Mouse (Mus musculus) cerebellum, adult 2 months (tissue): ENCODE measurements around the gene 1810046K07Rik. TPM values are rescaled to one million over a fixed set of nuclear protein-coding genes. Genes with fewer than 3 reads are reported as not detected.

Experiments
- DNase-seq, 2 experiments: peaks; one replicate each; pipeline ENCODE4 v3.0.0; 2021
- H3K27ac ChIP-seq: fragments of 200-500 bp; 2 replicates; pipeline ENCODE4 v1.5.1; 2012; ENCODE audit warnings: low read length, control low read depth, inconsistent platforms; ENCODE audit not compliant: insufficient read depth
- H3K27me3 ChIP-seq: fragments of 200-500 bp; 2 replicates; pipeline ENCODE4 v1.6.1; 2012; ENCODE audit warnings: inconsistent platforms, mild to moderate bottlenecking, low read length, moderate library complexity; ENCODE audit not compliant: control insufficient read depth, insufficient read depth
- H3K4me1 ChIP-seq: fragments of 200-500 bp; 2 replicates; pipeline ENCODE4 v1.6.1; 2011; ENCODE audit warnings: low read length; ENCODE audit not compliant: control insufficient read depth, insufficient read depth
- H3K4me3 ChIP-seq: fragments of 200-500 bp; replicated peaks from 2 replicates; pipeline ENCODE3; 2011; ENCODE audit warnings: mild to moderate bottlenecking, low read depth, low read length, control low read depth; ENCODE audit not compliant: insufficient read depth
- CTCF ChIP-seq: fragments of 200-500 bp; IDR thresholded peaks from 2 replicates; pipeline ENCODE4 v1.5.1; 2011; ENCODE audit warnings: low read depth, mild to moderate bottlenecking, control low read depth, low read length, moderate library complexity, borderline replicate concordance; ENCODE audit not compliant: insufficient read depth
- POLR2A ChIP-seq: fragments of 200-500 bp; IDR thresholded peaks from 2 replicates; pipeline ENCODE4 v1.6.1; 2011; ENCODE audit warnings: low read length, control low read depth, borderline replicate concordance; ENCODE audit not compliant: insufficient read depth
- WGBS: fragments of 180-500 bp; shearing (Covaris S2); methylation state at CpG from one replicate; pipeline ENCODE4 v1.1.7; 2018; 5-methylcytosine and 5-hydroxymethylcytosine counted together
- polyA plus RNA-seq: library from polyadenylated mRNA; depleted of rRNA; stranded (reverse); fragments of >200 nt; gene quantifications from 2 replicates; pipeline ENCODE4 v1.2.3, GENCODE M21; 2012; rRNA removed

Gene 1810046K07Rik
- not detected in 2 replicates for polyA plus RNA-seq

GRCm38 (mm10) chr9:51328731-51329130 lies at the start of gene 1810046K07Rik:
Gene 1810046K07Rik, minus strand, starts transcription at chr9:51328917.
- no peaks in the 10 kb centered on the region for H3K4me1 ChIP-seq
- no peak within 1 kb of the TSS for H3K27ac ChIP-seq
- TF ChIP-seq POLR2A (no peak), CTCF (no peak)
- no peaks in the 10 kb centered on the region for H3K27me3 ChIP-seq
- H3K4me3 ChIP-seq: no peak within 1 kb of the TSS
- DNase-seq: no peak
- WGBS: 83% methylated on average over 3 of the region's 3 CpGs

GRCm38 (mm10) chr9:51369560-51369959 lies 40.8 kb upstream of the 1810046K07Rik start:
- TF ChIP-seq CTCF: no peak
- TF ChIP-seq POLR2A: no peak

GRCm38 (mm10) chr9:51367124-51367523 lies 38.4 kb upstream of the 1810046K07Rik start:
- no peaks in the 10 kb centered on the region for H3K27me3 ChIP-seq
- no peak overlapping the region for H3K27ac ChIP-seq
- TF ChIP-seq CTCF: no peak
- TF ChIP-seq POLR2A: no peak
- WGBS: 93% methylated on average over 3 of the region's 3 CpGs
- no peak overlapping the region for H3K4me3 ChIP-seq
- no peaks in the 10 kb centered on the region for H3K4me1 ChIP-seq
- DNase-seq: no peak

More at GRCm38 (mm10) chr9:51369560-51369959, 40.8 kb upstream of the 1810046K07Rik start:
- Histone ChIP-seq H3K4me1 (no peaks in the 10 kb centered on the region), H3K4me3 (no peak overlapping the region), H3K27ac (no peak overlapping the region), H3K27me3 (no peaks in the 10 kb centered on the region)
- no peak for DNase-seq
- 66% methylated on average over 3 of the region's 3 CpGs for WGBS

- DNase-seq: no peak
- TF ChIP-seq POLR2A (no peak), CTCF (no peak)
- 36% methylated on average over 4 of the region's 4 CpGs for WGBS
- Histone ChIP-seq H3K4me3 (no peak overlapping the region), H3K27me3 (no peaks in the 10 kb centered on the region), H3K4me1 (no peaks in the 10 kb centered on the region), H3K27ac (no peak overlapping the region)
Observed at GRCm38 (mm10) chr9:51364059-51364458, 35.3 kb upstream of the 1810046K07Rik start.

GRCm38 (mm10) chr9:51353511-51353910 lies 24.8 kb upstream of the 1810046K07Rik start:
- no peak for TF ChIP-seq POLR2A
- no peak for TF ChIP-seq CTCF
- Histone ChIP-seq H3K27me3 (no peaks in the 10 kb centered on the region), H3K4me1 (no peaks in the 10 kb centered on the region), H3K27ac (no peak overlapping the region), H3K4me3 (no peak overlapping the region)
- WGBS: 37% methylated on average over 3 of the region's 3 CpGs
- DNase-seq: no peak

GRCm38 (mm10) chr9:51352896-51353295 lies 24.2 kb upstream of the 1810046K07Rik start:
- no peaks in the 10 kb centered on the region for H3K4me1 ChIP-seq
- TF ChIP-seq CTCF (no peak), POLR2A (no peak)
- WGBS: 96% methylated on average over 3 of the region's 3 CpGs

GRCm38 (mm10) chr9:51349422-51349821 lies 20.7 kb upstream of the 1810046K07Rik start:
- no peak for DNase-seq
- whole genome bisulfite sequencing: 23% methylated on average over 5 of the region's 5 CpGs
- Histone ChIP-seq H3K27ac (no peak overlapping the region), H3K4me1 (no peaks in the 10 kb centered on the region), H3K27me3 (no peaks in the 10 kb centered on the region), H3K4me3 (no peak overlapping the region)
- TF ChIP-seq CTCF (no peak), POLR2A (no peak)

More at GRCm38 (mm10) chr9:51352896-51353295, 24.2 kb upstream of the 1810046K07Rik start:
- Histone ChIP-seq H3K27me3 (no peaks in the 10 kb centered on the region), H3K27ac (no peak overlapping the region), H3K4me3 (no peak overlapping the region)
- no peak for DNase-seq

GRCm38 (mm10) chr9:51345768-51346167 lies 17.1 kb upstream of the 1810046K07Rik start:
- Histone ChIP-seq H3K4me3 (no peak overlapping the region), H3K4me1 (no peaks in the 10 kb centered on the region), H3K27me3 (no peaks in the 10 kb centered on the region), H3K27ac (no peak overlapping the region)
- TF ChIP-seq CTCF: no peak
- no peak for TF ChIP-seq POLR2A
- 93% methylated on average over 9 of the region's 9 CpGs for WGBS
- no peak for DNase-seq
